Mouse (Mus musculus): ENCODE results near the gene Ints5.

DNA sequence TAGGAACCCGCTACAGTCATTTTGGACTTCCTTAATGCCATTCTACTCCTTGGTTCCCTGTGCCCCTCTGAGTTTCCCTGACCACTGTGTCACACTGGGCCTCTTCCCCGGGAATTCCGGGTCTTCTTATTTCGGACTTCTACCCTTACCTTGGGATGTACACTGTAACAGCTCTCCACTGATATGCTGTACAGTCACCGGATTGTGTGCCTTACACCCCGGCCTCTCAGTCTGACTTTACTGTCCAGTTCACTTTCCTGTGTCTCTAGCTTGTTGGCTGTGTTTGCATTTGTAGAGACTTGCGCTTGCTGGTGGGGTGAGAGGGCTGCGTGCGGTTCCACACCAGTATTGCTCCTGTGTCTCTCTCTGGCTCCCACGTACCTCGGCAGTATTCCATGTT is 37.3 kb downstream of the Ints5 start:
- no peak for TF ChIP-seq CTCF (IDR thresholded peaks at IDR 0.05)
- no peak for TF ChIP-seq EP300 (IDR thresholded peaks at IDR 0.05)
